Mouse (Mus musculus): ENCODE measurements around the gene Parp11. TPM values are rescaled to one million over a fixed set of nuclear protein-coding genes. Genes with fewer than 3 reads are reported as not detected.

Gene Parp11
- polyA plus RNA-seq, 1 experiment from 2014 or later: 80.6 TPM

- Histone ChIP-seq H3K4me2 (no peak overlapping the region), H3K9me3 (no peaks in the 10 kb centered on the region), H3K4me3 (no peak overlapping the region), H3K9ac (no peak overlapping the region), H3K36me3 (no peaks in the 10 kb centered on the region), H3K27ac (no peak overlapping the region), H3K4me1 (replicated peaks) (peaks cover 4% of the 10 kb centered on the region; the same call in 1 of the 2 replicates), H3K27me3 (0 out of 2 replicates have a peak, but pooled peaks cover 11% of the 10 kb centered on the region)
- WGBS: 76% methylated on average over 4 of the region's 4 CpGs
- no peak for ATAC-seq (ENCODE audit: low FRiP score)
Observed at GRCm38 (mm10) chr6:127540517-127540916, 93.9 kb downstream of the Parp11 start.

- Histone ChIP-seq H3K9ac (peak overlapping the region; percentile 24; the same call in 1 of the 2 replicates), H3K4me2 (0 out of 2 replicates have a peak overlapping the region, but pooled peaks have one; percentile 4), H3K36me3 (no peaks in the 10 kb centered on the region), H3K4me3 (no peak overlapping the region), H3K27me3 (0 out of 2 replicates have a peak, but pooled peaks cover 11% of the 10 kb centered on the region), H3K4me1 (replicated peaks) (peaks cover 4% of the 10 kb centered on the region; the same call in 1 of the 2 replicates), H3K9me3 (no peaks in the 10 kb centered on the region), H3K27ac (no peak overlapping the region)
- WGBS: 37% methylated on average over 18 of the region's 18 CpGs
- ATAC-seq (ENCODE audit: low FRiP score): peak; percentile 85
Observed at GRCm38 (mm10) chr6:127541617-127542374, 95.2 kb downstream of the Parp11 start.

Other genes with a start within 250 kb of the Parp11 start
- gene Cracr2a, start 114.5 kb downstream of the Parp11 start, polyA plus RNA-seq (2015; fragmentation: Nextera tagmentation; extraction: Ambion mirVana): 0.41 and 0.77 TPM in 2 replicates

Measured in hindbrain, embryonic 13.5 days (tissue).